7 mouse cellular contexts compared by ENCODE assay signal in genomic region chr14:8213803-8214224, GRCm38 (mm10). TPM values are rescaled to one million over a fixed set of nuclear protein-coding genes. Genes with fewer than 3 reads are reported as not detected.
A peak's percentile ranks its signal among the peaks of the same experiment; 100 is the strongest.
DNase-seq lines count a peak whose midpoint lies in the region; ATAC-seq lines count a peak whose summit lies in the region.

TSS of gene Kctd6 (plus strand) at chr14:8214140.

- H3K4me1 ChIP-seq in embryonic facial prominence, embryonic 11.5 days (ENCODE audit: control insufficient read depth, insufficient read depth, low read length): peaks cover 4% of the 10 kb centered on the region; the same call in 1 of the 2 replicates
- H3K4me1 ChIP-seq in limb, embryonic 10.5 days: peaks cover 40% of the 10 kb centered on the region
- peaks cover 27% of the 10 kb centered on the region for H3K4me1 ChIP-seq in midbrain, embryonic 13.5 days (replicated peaks)

- H3K4me3 ChIP-seq in embryonic facial prominence, embryonic 11.5 days (ENCODE audit: low read depth, low read length): peak within 1 kb of the TSS; percentile 66
- H3K4me3 ChIP-seq in limb, embryonic 10.5 days: peak within 1 kb of the TSS; percentile 81
- peak within 1 kb of the TSS; percentile 65 for H3K4me3 ChIP-seq in midbrain, embryonic 13.5 days (replicated peaks)

- DNase-seq in adrenal gland, postnatal 14 days: peak; percentile 100
- peak; percentile 97 for DNase-seq in embryonic facial prominence, embryonic 11.5 days (ENCODE audit: low spot score)
- DNase-seq in kidney, adult 11 months: peak; percentile 97
- peak; percentile 99 for DNase-seq in limb, embryonic 10.5 days (ENCODE audit: low spot score)
- DNase-seq in spleen, adult 12 weeks (ENCODE audit: low spot score): peak; percentile 93

- H3K4me2 ChIP-seq in embryonic facial prominence, embryonic 11.5 days (ENCODE audit: low read depth, low read length): peak within 1 kb of the TSS; percentile 86
- H3K4me2 ChIP-seq in midbrain, embryonic 13.5 days (replicated peaks): peak within 1 kb of the TSS; percentile 78

- no peaks in the 10 kb centered on the region for H3K27me3 ChIP-seq in embryonic facial prominence, embryonic 11.5 days (ENCODE audit: control insufficient read depth, insufficient read depth, low read length)
- peaks cover 6% of the 10 kb centered on the region; the same call in 1 of the 2 replicates for H3K27me3 ChIP-seq in limb, embryonic 10.5 days (ENCODE audit: low read depth, poor library complexity, severe bottlenecking)
- peaks cover 30% of the 10 kb centered on the region for H3K27me3 ChIP-seq in midbrain, embryonic 13.5 days

- peak within 1 kb of the TSS; percentile 56; the same call in 1 of the 2 replicates for H3K27ac ChIP-seq in embryonic facial prominence, embryonic 11.5 days (replicated peaks; ENCODE audit: low read depth, low read length)
- H3K27ac ChIP-seq in limb, embryonic 10.5 days: peak within 1 kb of the TSS; percentile 96
- peak within 1 kb of the TSS; percentile 90 for H3K27ac ChIP-seq in midbrain, embryonic 13.5 days

- no peaks in the 10 kb centered on the region for H3K36me3 ChIP-seq in embryonic facial prominence, embryonic 11.5 days (replicated peaks; ENCODE audit: control insufficient read depth, insufficient read depth, low read depth, low read length)
- H3K36me3 ChIP-seq in limb, embryonic 10.5 days: no peaks in the 10 kb centered on the region
- H3K36me3 ChIP-seq in midbrain, embryonic 13.5 days: no peaks in the 10 kb centered on the region

- WGBS in embryonic facial prominence, embryonic 11.5 days: under 1% methylated on average over 32 of the region's 49 CpGs
- under 1% methylated on average over 48 of the region's 49 CpGs for WGBS in limb, embryonic 10.5 days
- WGBS in midbrain, embryonic 13.5 days: 0% methylated on average over 24 of the region's 49 CpGs

- H3K9ac ChIP-seq in embryonic facial prominence, embryonic 11.5 days (replicated peaks; ENCODE audit: low read length): peak within 1 kb of the TSS; percentile 89
- H3K9ac ChIP-seq in midbrain, embryonic 13.5 days (replicated peaks): peak within 1 kb of the TSS; percentile 82

- no peaks in the 10 kb centered on the region for H3K9me3 ChIP-seq in embryonic facial prominence, embryonic 11.5 days (replicated peaks; ENCODE audit: control insufficient read depth, low read length)
- H3K9me3 ChIP-seq in limb, embryonic 10.5 days (replicated peaks): no peaks in the 10 kb centered on the region
- H3K9me3 ChIP-seq in midbrain, embryonic 13.5 days: no peaks in the 10 kb centered on the region

- ATAC-seq in embryonic facial prominence, embryonic 11.5 days (replicated peaks; ENCODE audit: insufficient number of reproducible peaks, low FRiP score, low TSS enrichment, low read depth): peak; percentile 95
- ATAC-seq in granulocyte monocyte progenitor cell, adult 5-6 weeks (replicated peaks; ENCODE audit: poor library complexity, severe bottlenecking): peak; percentile 93
- peak; percentile 96 for ATAC-seq in midbrain, embryonic 13.5 days

RNA-seq across cellular contexts. Expression of gene Kctd6, which starts in this region (rescaled TPM):
- total RNA-seq in adrenal gland, postnatal 14 days (2021): 12.3 and 15.4 TPM in 2 replicates
- polyA plus RNA-seq in embryonic facial prominence, embryonic 11.5 days (2014; fragmentation: Nextera tagmentation; extraction: Ambion mirVana): 11.9 and 14.1 TPM in 2 replicates
- 6.6 and 12.7 TPM in 2 replicates for total RNA-seq in granulocyte monocyte progenitor cell, adult 5-6 weeks (2014; fragmentation: Nextera tagmentation)
- 6.2 and 6.6 TPM in 2 replicates for total RNA-seq in granulocyte monocyte progenitor cell, adult 5-6 weeks (2017)
- polyA plus RNA-seq in limb, embryonic 10.5 days (2016; fragmentation: Nextera tagmentation; extraction: Ambion mirVana): 8.5 and 9.7 TPM in 2 replicates
- 4.6 and 5.2 TPM in 2 replicates for polyA plus RNA-seq in midbrain, embryonic 13.5 days (2015; fragmentation: Nextera tagmentation; extraction: Ambion mirVana)

Comparison
In these comparisons a context has a peak if more than half of its experiments do, and no peak if none do; other contexts are left out.
1. Peak in every context shown above with its lines: DNase-seq, ATAC-seq, H3K4me3 ChIP-seq and H3K27ac ChIP-seq.